Mouse (Mus musculus) spleen, adult 2 months (tissue): ENCODE measurements around the gene Cldn19. TPM values are rescaled to one million over a fixed set of nuclear protein-coding genes. Genes with fewer than 3 reads are reported as not detected.

ENCODE experiments used
- DNase-seq, 2 experiments: peaks; one replicate each; pipeline versions ENCODE4 v3.0.0 to v3.0.0-alpha.2; 2012 to 2021; ENCODE audit warnings: low spot score in 2 of 2, low read depth in 1 of 2
- H3K27ac ChIP-seq: fragments of 200-500 bp; 2 replicates; pipeline ENCODE4 v1.5.1; 2012; ENCODE audit warnings: low read length, inconsistent platforms; ENCODE audit not compliant: insufficient read depth
- H3K27me3 ChIP-seq: fragments of 200-500 bp; 2 replicates; pipeline ENCODE4 v1.6.1; 2012; ENCODE audit warnings: mild to moderate bottlenecking, moderate library complexity, low read length, inconsistent platforms; ENCODE audit not compliant: control insufficient read depth, insufficient read depth
- H3K36me3 ChIP-seq: fragments of 200-500 bp; 2 replicates; pipeline ENCODE4 v1.6.1; 2012; ENCODE audit warnings: mild to moderate bottlenecking, low read length, inconsistent platforms; ENCODE audit not compliant: control insufficient read depth, insufficient read depth
- H3K4me1 ChIP-seq: fragments of 200-500 bp; 2 replicates; pipeline ENCODE4 v1.6.1; 2011; ENCODE audit warnings: inconsistent platforms; ENCODE audit not compliant: control insufficient read depth, insufficient read depth, insufficient read length
- H3K4me3 ChIP-seq: fragments of 200-500 bp; 2 replicates; pipeline ENCODE4 v1.5.1; 2011; ENCODE audit warnings: mild to moderate bottlenecking, inconsistent platforms; ENCODE audit not compliant: insufficient read depth, insufficient read length; ENCODE audit errors: extremely low read depth
- CTCF ChIP-seq: fragments of 200-500 bp; IDR thresholded peaks from 2 replicates; pipeline ENCODE4 v1.5.1; 2011; ENCODE audit warnings: mild to moderate bottlenecking, inconsistent platforms; ENCODE audit not compliant: insufficient read depth, insufficient read length, insufficient replicate concordance; ENCODE audit errors: extremely low read depth
- POLR2A ChIP-seq: fragments of 200-500 bp; IDR thresholded peaks from 2 replicates; pipeline ENCODE4 v1.6.1; 2011; ENCODE audit warnings: low read depth, low read length, inconsistent platforms
- WGBS: fragments of 180-500 bp; shearing (Covaris S2); methylation state at CpG from one replicate; pipeline ENCODE4 v1.1.7; 2018; 5-methylcytosine and 5-hydroxymethylcytosine counted together
- polyA plus RNA-seq: library from polyadenylated mRNA; depleted of rRNA; stranded (reverse); fragments of >200 nt; gene quantifications from 2 replicates; pipeline ENCODE4 v1.2.3, GENCODE M21; 2012; rRNA removed

Cldn19 gene
- polyA plus RNA-seq, 1 experiment = not detected

- no peak for DNase-seq
- H3K4me1 ChIP-seq = peaks cover 6% of the 10 kb centered on the region; the same call in 1 of the 2 replicates
- no peaks in the 10 kb centered on the region for H3K27me3 ChIP-seq
- TF ChIP-seq CTCF = no peak
- no peak for TF ChIP-seq POLR2A
- H3K4me3 ChIP-seq = no peak overlapping the region
- WGBS = 32% methylated on average over 2 of the region's 2 CpGs
- no peak overlapping the region for H3K27ac ChIP-seq
- H3K36me3 ChIP-seq = no peaks in the 10 kb centered on the region
Observed at GRCm38 (mm10) chr4:119297361-119297760, 42.1 kb downstream of the Cldn19 start.

GRCm38 (mm10) chr4:119300761-119301160 is 45.5 kb downstream of the Cldn19 start:
- no peak for DNase-seq
- 99% methylated on average over 3 of the region's 3 CpGs for WGBS
- H3K4me1 ChIP-seq = no peaks in the 10 kb centered on the region
- no peaks in the 10 kb centered on the region for H3K36me3 ChIP-seq
- H3K27ac ChIP-seq = no peak overlapping the region
- no peak for TF ChIP-seq POLR2A
- TF ChIP-seq CTCF = no peak
- no peaks in the 10 kb centered on the region for H3K27me3 ChIP-seq
- no peak overlapping the region for H3K4me3 ChIP-seq

GRCm38 (mm10) chr4:119301777-119302176 is 46.6 kb downstream of the Cldn19 start:
- TF ChIP-seq POLR2A (no peak), CTCF (no peak)
- no peaks in the 10 kb centered on the region for H3K36me3 ChIP-seq
- no peak overlapping the region for H3K4me3 ChIP-seq
- H3K27me3 ChIP-seq = no peaks in the 10 kb centered on the region
- H3K27ac ChIP-seq = no peak overlapping the region
- no peak for DNase-seq
- WGBS = 89% methylated on average over 3 of the region's 3 CpGs
- no peaks in the 10 kb centered on the region for H3K4me1 ChIP-seq

DNA sequence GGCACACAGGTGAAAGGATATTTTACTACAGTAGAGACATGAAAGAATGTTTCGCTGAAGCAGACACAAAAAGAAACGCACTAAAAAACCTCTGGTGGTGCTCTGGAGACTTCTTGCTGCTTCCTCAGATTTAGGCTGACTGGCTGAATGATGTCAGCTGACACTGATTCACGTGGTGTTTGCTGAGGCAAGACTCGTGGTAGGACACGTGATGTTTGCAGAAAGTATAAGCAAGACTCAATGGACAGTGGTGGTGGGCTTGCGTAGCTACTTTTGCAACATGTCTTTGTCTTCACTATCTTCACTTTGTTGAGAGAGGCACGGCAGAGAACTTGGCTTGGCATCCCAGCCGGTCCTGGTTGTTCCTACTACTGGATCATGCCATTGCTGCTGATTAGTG is 48.1 kb downstream of the Cldn19 start:
- Histone ChIP-seq H3K4me1 (no peaks in the 10 kb centered on the region), H3K4me3 (no peak overlapping the region), H3K27me3 (no peaks in the 10 kb centered on the region), H3K36me3 (no peaks in the 10 kb centered on the region; the same call in 1 of the 2 replicates), H3K27ac (no peak overlapping the region)
- DNase-seq = no peak
- TF ChIP-seq CTCF (no peak), POLR2A (no peak)
- WGBS = 90% methylated on average over 8 of the region's 8 CpGs

GRCm38 (mm10) chr4:119305418-119305817 is 50.2 kb downstream of the Cldn19 start:
- Histone ChIP-seq H3K4me3 (no peak overlapping the region), H3K4me1 (no peaks in the 10 kb centered on the region), H3K27ac (no peak overlapping the region), H3K27me3 (no peaks in the 10 kb centered on the region), H3K36me3 (peaks cover 3% of the 10 kb centered on the region)
- TF ChIP-seq CTCF (no peak), POLR2A (no peak)
- 97% methylated on average over 5 of the region's 5 CpGs for WGBS
- no peak for DNase-seq

Other genes with a start within 250 kb of the Cldn19 start
- 47.7 and 68.9 TPM in 2 replicates for gene Slc2a1, start 146.7 kb upstream of the Cldn19 start, polyA plus RNA-seq
- 10.2 and 10.4 TPM in 2 replicates for gene Zfp691, start 81.2 kb upstream of the Cldn19 start, polyA plus RNA-seq
- 52.3 and 53.8 TPM in 2 replicates for gene Ermap, start 65.4 kb upstream of the Cldn19 start, polyA plus RNA-seq
- gene Svbp, start 60.1 kb upstream of the Cldn19 start, polyA plus RNA-seq = 23.0 and 24.8 TPM in 2 replicates
- 0.06 and 0.07 TPM in 2 replicates for gene Tmem269, start 37.2 kb upstream of the Cldn19 start, polyA plus RNA-seq
- gene AU022252, start 22.7 kb upstream of the Cldn19 start, polyA plus RNA-seq = 2.3 and 2.7 TPM in 2 replicates
- 5.9 and 8.1 TPM in 2 replicates for gene P3h1, start 22.5 kb upstream of the Cldn19 start, polyA plus RNA-seq
- gene Ybx1, start 39.2 kb downstream of the Cldn19 start, polyA plus RNA-seq = 79.1 and 103 TPM in 2 replicates
- 5.2 and 6.0 TPM in 2 replicates for gene Ppih, start 65.1 kb downstream of the Cldn19 start, polyA plus RNA-seq
- 0.20 and 0.23 TPM in 2 replicates for gene Ccdc30, start 160.1 kb downstream of the Cldn19 start, polyA plus RNA-seq
- 11.7 and 12.8 TPM in 2 replicates for gene Ppcs, start 167.0 kb downstream of the Cldn19 start, polyA plus RNA-seq
- 0.21 and 0.42 TPM in 2 replicates for gene Zmynd12, start 167.4 kb downstream of the Cldn19 start, polyA plus RNA-seq
- gene Rimkla, start 237.2 kb downstream of the Cldn19 start, polyA plus RNA-seq = 0.11 and 0.40 TPM in 2 replicates